In genomic region chr7:19283406-19283804, GRCm38 (mm10) we compare ENCODE assay signal across 8 mouse cellular contexts. TPM values are rescaled to one million over a fixed set of nuclear protein-coding genes. Genes with fewer than 3 reads are reported as not detected.
DNase-seq lines count a peak whose midpoint lies in the region; ATAC-seq and TF ChIP-seq lines count a peak whose summit lies in the region.

No protein-coding gene starts in this region.

- ATAC-seq in liver, embryonic 15.5 days (ENCODE audit: insufficient read depth), result no peak
- ATAC-seq in stomach, postnatal 0 days (ENCODE audit: low FRiP score, low TSS enrichment), result no peak
- no peak for ATAC-seq in lung, postnatal 0 days

- 0 out of 2 replicates have a peak overlapping the region, but pooled peaks have one; percentile 51 for H3K9ac ChIP-seq in liver, embryonic 15.5 days
- H3K9ac ChIP-seq in stomach, postnatal 0 days (ENCODE audit: low read length), result no peak overlapping the region
- no peak overlapping the region for H3K9ac ChIP-seq in lung, postnatal 0 days (replicated peaks; ENCODE audit: low read depth)

- no peaks in the 10 kb centered on the region for H3K36me3 ChIP-seq in liver, embryonic 15.5 days (replicated peaks)
- no peaks in the 10 kb centered on the region for H3K36me3 ChIP-seq in stomach, postnatal 0 days (ENCODE audit: control insufficient read depth, insufficient read depth, low read length)
- H3K36me3 ChIP-seq in lung, postnatal 0 days (ENCODE audit: insufficient read depth, low read length), result no peaks in the 10 kb centered on the region

- WGBS in cerebellum, adult 2 months, result 15% methylated on average over 14 of the region's 14 CpGs
- 42% methylated on average over 14 of the region's 14 CpGs for WGBS in liver, embryonic 15.5 days (ENCODE audit: insufficient replicate concordance)
- WGBS in stomach, postnatal 0 days, result 31% methylated on average over 14 of the region's 14 CpGs
- WGBS in lung, postnatal 0 days, result 39% methylated on average over 14 of the region's 14 CpGs

- no peak for DNase-seq in cerebellum, adult 2 months
- no peak for DNase-seq in cerebellum, postnatal 36 days
- DNase-seq in right cerebral cortex, adult 18-20 months, result peak; percentile 43
- DNase-seq in right cerebral cortex, postnatal 25 days, result no peak
- no peak for DNase-seq in stomach, postnatal 0 days (ENCODE audit: low spot score)
- DNase-seq in layer of hippocampus, adult 9-11 months, result no peak
- DNase-seq in lung, postnatal 0 days (ENCODE audit: low spot score), result no peak

- no peak for TF ChIP-seq EP300 in stomach, postnatal 0 days (optimal IDR thresholded peaks at IDR 0.05)
- no peak for TF ChIP-seq EP300 in lung, postnatal 0 days (IDR thresholded peaks at IDR 0.05)

- H3K27ac ChIP-seq in cerebellum, adult 2 months (ENCODE audit: insufficient read depth, low read length), result no peak overlapping the region
- no peak overlapping the region for H3K27ac ChIP-seq in liver, embryonic 15.5 days (replicated peaks)
- H3K27ac ChIP-seq in stomach, postnatal 0 days (replicated peaks), result no peak overlapping the region
- no peak overlapping the region for H3K27ac ChIP-seq in lung, postnatal 0 days (ENCODE audit: low read length)

- H3K4me3 ChIP-seq in cerebellum, adult 2 months (replicated peaks; ENCODE audit: insufficient read depth, low read depth, low read length), result peak overlapping the region; percentile 70
- peak overlapping the region; percentile 58 for H3K4me3 ChIP-seq in liver, embryonic 15.5 days (replicated peaks)
- no peak overlapping the region for H3K4me3 ChIP-seq in stomach, postnatal 0 days (ENCODE audit: low read depth, low read length)
- no peak overlapping the region for H3K4me3 ChIP-seq in lung, postnatal 0 days (ENCODE audit: low read depth, low read length)

- no peaks in the 10 kb centered on the region for H3K27me3 ChIP-seq in cerebellum, adult 2 months (ENCODE audit: control insufficient read depth, insufficient read depth, low read length)
- peaks cover 87% of the 10 kb centered on the region for H3K27me3 ChIP-seq in liver, embryonic 15.5 days
- H3K27me3 ChIP-seq in stomach, postnatal 0 days (ENCODE audit: control insufficient read depth, insufficient read depth, low read length), result peaks cover 10% of the 10 kb centered on the region; the same call in 1 of the 2 replicates
- H3K27me3 ChIP-seq in lung, postnatal 0 days (replicated peaks; ENCODE audit: insufficient read depth, low read length), result peaks cover 42% of the 10 kb centered on the region

- no peak for TF ChIP-seq POLR2A in cerebellum, adult 2 months (IDR thresholded peaks at IDR 0.05; ENCODE audit: borderline replicate concordance, insufficient read depth, low read length)

- H3K4me1 ChIP-seq in cerebellum, adult 2 months (ENCODE audit: control insufficient read depth, insufficient read depth, low read length), result no peaks in the 10 kb centered on the region
- H3K4me1 ChIP-seq in liver, embryonic 15.5 days (replicated peaks), result peaks cover 31% of the 10 kb centered on the region
- H3K4me1 ChIP-seq in stomach, postnatal 0 days (replicated peaks; ENCODE audit: control insufficient read depth, insufficient read depth), result no peaks in the 10 kb centered on the region
- no peaks in the 10 kb centered on the region; the same call in 1 of the 2 replicates for H3K4me1 ChIP-seq in lung, postnatal 0 days (ENCODE audit: insufficient read depth, low read depth, low read length)

- peak overlapping the region; percentile 98 for H3K4me2 ChIP-seq in liver, embryonic 15.5 days
- peak overlapping the region; percentile 92; the same call in 1 of the 2 replicates for H3K4me2 ChIP-seq in stomach, postnatal 0 days (replicated peaks; ENCODE audit: low read depth)
- no peak overlapping the region for H3K4me2 ChIP-seq in lung, postnatal 0 days (replicated peaks; ENCODE audit: low read depth, low read length)

- no peak for TF ChIP-seq CTCF in cerebellum, adult 2 months (IDR thresholded peaks at IDR 0.05; ENCODE audit: borderline replicate concordance, insufficient read depth, low read depth, low read length)
- TF ChIP-seq CTCF in stomach, postnatal 0 days (IDR thresholded peaks at IDR 0.05; ENCODE audit: low read depth), result no peak
- no peak for TF ChIP-seq CTCF in lung, postnatal 0 days (IDR thresholded peaks at IDR 0.05)

- no peaks in the 10 kb centered on the region for H3K9me3 ChIP-seq in liver, embryonic 15.5 days (replicated peaks)
- H3K9me3 ChIP-seq in stomach, postnatal 0 days (ENCODE audit: control insufficient read depth, low read length), result no peaks in the 10 kb centered on the region
- no peaks in the 10 kb centered on the region for H3K9me3 ChIP-seq in lung, postnatal 0 days (ENCODE audit: low read length)

RNA-seq across cellular contexts. Expression of gene Rtn2, which starts 1.0 kb away (rescaled TPM):
- polyA plus RNA-seq in cerebellum, adult 2 months (2012; rRNA removed), result 96.9 and 101 TPM in 2 replicates
- polyA plus RNA-seq in liver, embryonic 15.5 days (2015; fragmentation: Nextera tagmentation; extraction: Ambion mirVana), result 3.9 and 5.2 TPM in 2 replicates
- polyA plus RNA-seq in stomach, postnatal 0 days (2015; fragmentation: Nextera tagmentation; extraction: Ambion mirVana), result 10.1 and 12.1 TPM in 2 replicates
- polyA plus RNA-seq in lung, postnatal 0 days (2015; fragmentation: Nextera tagmentation; extraction: Ambion mirVana), result 23.8 and 26.6 TPM in 2 replicates

RNA-seq across cellular contexts. Expression of gene Ppm1n, which starts 3.5 kb away (rescaled TPM):
- 1.1 and 2.0 TPM in 2 replicates for polyA plus RNA-seq in cerebellum, adult 2 months (2012; rRNA removed)
- polyA plus RNA-seq in liver, embryonic 15.5 days (2015; fragmentation: Nextera tagmentation; extraction: Ambion mirVana), result 0.05 TPM in 1 of 2 replicates, not detected in the other
- 0.17 and 0.21 TPM in 2 replicates for polyA plus RNA-seq in stomach, postnatal 0 days (2015; fragmentation: Nextera tagmentation; extraction: Ambion mirVana)
- polyA plus RNA-seq in lung, postnatal 0 days (2015; fragmentation: Nextera tagmentation; extraction: Ambion mirVana), result not detected in 2 replicates

RNA-seq across cellular contexts. Expression of gene Vasp, which starts 11.8 kb away (rescaled TPM):
- polyA plus RNA-seq in cerebellum, adult 2 months (2012; rRNA removed), result 30.8 and 32.9 TPM in 2 replicates
- polyA plus RNA-seq in liver, embryonic 15.5 days (2015; fragmentation: Nextera tagmentation; extraction: Ambion mirVana), result 41.2 and 42.4 TPM in 2 replicates
- polyA plus RNA-seq in stomach, postnatal 0 days (2015; fragmentation: Nextera tagmentation; extraction: Ambion mirVana), result 108 and 120 TPM in 2 replicates
- 109 and 121 TPM in 2 replicates for polyA plus RNA-seq in lung, postnatal 0 days (2015; fragmentation: Nextera tagmentation; extraction: Ambion mirVana)

RNA-seq across cellular contexts. Expression of gene Fosb, which starts 26.4 kb away (rescaled TPM):
- 0.67 and 0.71 TPM in 2 replicates for polyA plus RNA-seq in cerebellum, adult 2 months (2012; rRNA removed)
- polyA plus RNA-seq in liver, embryonic 15.5 days (2015; fragmentation: Nextera tagmentation; extraction: Ambion mirVana), result 0.03 TPM in 1 of 2 replicates, not detected in the other
- 0.21 and 0.38 TPM in 2 replicates for polyA plus RNA-seq in stomach, postnatal 0 days (2015; fragmentation: Nextera tagmentation; extraction: Ambion mirVana)
- 0.17 and 0.44 TPM in 2 replicates for polyA plus RNA-seq in lung, postnatal 0 days (2015; fragmentation: Nextera tagmentation; extraction: Ambion mirVana)

RNA-seq across cellular contexts. Expression of gene Opa3, which starts 55.3 kb away (rescaled TPM):
- 39.1 and 40.1 TPM in 2 replicates for polyA plus RNA-seq in cerebellum, adult 2 months (2012; rRNA removed)
- 15.3 and 16.0 TPM in 2 replicates for polyA plus RNA-seq in liver, embryonic 15.5 days (2015; fragmentation: Nextera tagmentation; extraction: Ambion mirVana)
- 20.3 and 20.7 TPM in 2 replicates for polyA plus RNA-seq in stomach, postnatal 0 days (2015; fragmentation: Nextera tagmentation; extraction: Ambion mirVana)
- 18.8 and 19.0 TPM in 2 replicates for polyA plus RNA-seq in lung, postnatal 0 days (2015; fragmentation: Nextera tagmentation; extraction: Ambion mirVana)

Comparison
In these comparisons a context has a peak if more than half of its experiments do, and no peak if none do; other contexts are left out.
1. H3K4me3 ChIP-seq: peak in cerebellum, adult 2 months (single experiment) and liver, embryonic 15.5 days (single experiment); none in stomach, postnatal 0 days (single experiment) and lung, postnatal 0 days (single experiment).